ENCODE assay signal across 10 mouse cellular contexts in genomic region chr9:106201895-106202294, GRCm38 (mm10). TPM values are rescaled to one million over a fixed set of nuclear protein-coding genes. Genes with fewer than 3 reads are reported as not detected.
DNase-seq lines count a peak whose midpoint lies in the region; ATAC-seq and TF ChIP-seq lines count a peak whose summit lies in the region.
"Had no signal": no experiment of that assay in that cellular context is flagged by ENCODE, and none has a peak within 500 bp of the region (broad histone marks: within the 10 kb centered on the region; RNA-seq: fewer than 3 reads in every experiment).

No protein-coding gene starts in this region.

- ATAC-seq in embryonic facial prominence, embryonic 15.5 days (ENCODE audit: insufficient number of reproducible peaks, low FRiP score, low TSS enrichment, low read depth), result no peak
- ATAC-seq in intestine, embryonic 16.5 days, result no peak
- ATAC-seq in neural tube, embryonic 14.5 days (ENCODE audit: low read depth), result no peak
- no peak for ATAC-seq in cerebellum, adult (ENCODE audit: insufficient number of reproducible peaks, low FRiP score, low TSS enrichment)

- 0 out of 2 replicates have a peak, but pooled peaks cover under 1% of the 10 kb centered on the region for H3K36me3 ChIP-seq in embryonic facial prominence, embryonic 15.5 days
- H3K36me3 ChIP-seq in intestine, embryonic 16.5 days (ENCODE audit: control insufficient read depth, insufficient read depth, low read length), result no peaks in the 10 kb centered on the region
- H3K36me3 ChIP-seq in neural tube, embryonic 14.5 days (ENCODE audit: control insufficient read depth, insufficient read depth, low read length), result no peaks in the 10 kb centered on the region

- H3K27ac ChIP-seq in layer of hippocampus, adult 2 months, result no peak overlapping the region
- no peak overlapping the region for H3K27ac ChIP-seq in embryonic facial prominence, embryonic 15.5 days (replicated peaks)
- H3K27ac ChIP-seq in intestine, embryonic 16.5 days (ENCODE audit: low read length), result no peak overlapping the region
- H3K27ac ChIP-seq in neural tube, embryonic 14.5 days (ENCODE audit: low read depth, low read length), result no peak overlapping the region

- TF ChIP-seq CTCF in layer of hippocampus, adult 2 months (conservative IDR thresholded peaks at IDR 0.05), result no peak

- intact Hi-C loops in left cerebral cortex, postnatal 25 days (cut with DNase I), result loop anchor here (2.0 kb wide), 1 partner anchor 31 kb away; the partner anchor contains the start of gene Wdr82

- no peak overlapping the region for H3K9ac ChIP-seq in embryonic facial prominence, embryonic 15.5 days
- H3K9ac ChIP-seq in intestine, embryonic 16.5 days (ENCODE audit: low read depth, low read length), result no peak overlapping the region
- no peak overlapping the region for H3K9ac ChIP-seq in neural tube, embryonic 14.5 days (replicated peaks; ENCODE audit: low read depth, low read length)

- no peak for DNase-seq in layer of hippocampus, adult 2 months (ENCODE audit: low spot score in 2 of 2)
- DNase-seq in layer of hippocampus, adult 9-10 months (ENCODE audit: low spot score), result no peak
- DNase-seq in urinary bladder, postnatal 14 days (ENCODE audit: low spot score), result no peak
- DNase-seq in left cerebral cortex, postnatal 25 days (ENCODE audit: low spot score in 2 of 2), result no peak
- DNase-seq: cerebellum, adult 11-12 months; right cerebral cortex, postnatal 4 days had no signal

- peak overlapping the region; percentile 60; the same call in 1 of the 2 replicates for H3K4me2 ChIP-seq in embryonic facial prominence, embryonic 15.5 days (replicated peaks)
- peak overlapping the region; percentile 77; the same call in 1 of the 2 replicates for H3K4me2 ChIP-seq in intestine, embryonic 16.5 days (ENCODE audit: low read depth, low read length)
- peak overlapping the region; percentile 67 for H3K4me2 ChIP-seq in neural tube, embryonic 14.5 days (ENCODE audit: low read depth, low read length)

- WGBS in embryonic facial prominence, embryonic 15.5 days, result 81% methylated on average over 3 of the region's 3 CpGs
- WGBS in intestine, embryonic 16.5 days, result 82% methylated on average over 3 of the region's 3 CpGs
- WGBS in neural tube, embryonic 14.5 days, result 89% methylated on average over 3 of the region's 3 CpGs

- H3K27me3 ChIP-seq in embryonic facial prominence, embryonic 15.5 days, result no peaks in the 10 kb centered on the region
- H3K27me3 ChIP-seq in intestine, embryonic 16.5 days (replicated peaks; ENCODE audit: control insufficient read depth, insufficient read depth, low read length), result no peaks in the 10 kb centered on the region
- no peaks in the 10 kb centered on the region for H3K27me3 ChIP-seq in neural tube, embryonic 14.5 days (ENCODE audit: control insufficient read depth, insufficient read depth, low read length)

- peaks cover 47% of the 10 kb centered on the region for H3K4me1 ChIP-seq in embryonic facial prominence, embryonic 15.5 days
- H3K4me1 ChIP-seq in intestine, embryonic 16.5 days (ENCODE audit: control insufficient read depth, insufficient read depth, low read length), result peaks cover 34% of the 10 kb centered on the region
- H3K4me1 ChIP-seq in neural tube, embryonic 14.5 days (ENCODE audit: control insufficient read depth, insufficient read depth, low read length), result peaks cover 18% of the 10 kb centered on the region

- H3K9me3 ChIP-seq in embryonic facial prominence, embryonic 15.5 days (replicated peaks), result no peaks in the 10 kb centered on the region
- no peaks in the 10 kb centered on the region for H3K9me3 ChIP-seq in intestine, embryonic 16.5 days (ENCODE audit: control insufficient read depth, low read length)
- no peaks in the 10 kb centered on the region for H3K9me3 ChIP-seq in neural tube, embryonic 14.5 days (ENCODE audit: control insufficient read depth, low read length)

- H3K4me3 ChIP-seq in layer of hippocampus, adult 2 months, result peak overlapping the region; percentile 90; the same call in 1 of the 2 replicates
- no peak overlapping the region; the same call in 1 of the 2 replicates for H3K4me3 ChIP-seq in embryonic facial prominence, embryonic 15.5 days (replicated peaks)
- H3K4me3 ChIP-seq in intestine, embryonic 16.5 days (ENCODE audit: low read length), result peak overlapping the region; percentile 64; the same call in 1 of the 2 replicates
- H3K4me3 ChIP-seq in neural tube, embryonic 14.5 days (ENCODE audit: low read depth, low read length), result peak overlapping the region; percentile 66; the same call in 1 of the 2 replicates

RNA-seq across cellular contexts. Expression of gene Twf2, which starts 1.0 kb away (rescaled TPM):
- total RNA-seq in layer of hippocampus, adult 2 months (2021), result 10 to 100 TPM; 52.4 to 58.9 TPM
- 57.2 and 64.1 TPM in 2 replicates for polyA plus RNA-seq in embryonic facial prominence, embryonic 15.5 days (2015; fragmentation: Nextera tagmentation; extraction: Ambion mirVana)
- polyA plus RNA-seq in intestine, embryonic 16.5 days (2015; fragmentation: Nextera tagmentation; extraction: Ambion mirVana), result 48.6 and 50.0 TPM in 2 replicates
- polyA plus RNA-seq in neural tube, embryonic 14.5 days (2014; fragmentation: Nextera tagmentation; extraction: Ambion mirVana), result 44.2 and 48.4 TPM in 2 replicates
- total RNA-seq in left cerebral cortex, postnatal 25 days (2021), result 10 to 100 TPM; 55.1 to 59.6 TPM

RNA-seq across cellular contexts. Expression of gene Ppm1m, which starts 2.3 kb away (rescaled TPM):
- 10 to 100 TPM; 19.4 to 21.8 TPM for total RNA-seq in layer of hippocampus, adult 2 months (2021)
- 55.8 and 57.1 TPM in 2 replicates for polyA plus RNA-seq in embryonic facial prominence, embryonic 15.5 days (2015; fragmentation: Nextera tagmentation; extraction: Ambion mirVana)
- polyA plus RNA-seq in intestine, embryonic 16.5 days (2015; fragmentation: Nextera tagmentation; extraction: Ambion mirVana), result 23.4 and 26.3 TPM in 2 replicates
- 11.1 and 14.4 TPM in 2 replicates for polyA plus RNA-seq in neural tube, embryonic 14.5 days (2014; fragmentation: Nextera tagmentation; extraction: Ambion mirVana)
- 10 to 100 TPM; 18.0 to 24.7 TPM for total RNA-seq in left cerebral cortex, postnatal 25 days (2021)

RNA-seq across cellular contexts. Expression of gene Tlr9, which starts 20.5 kb away (rescaled TPM):
- total RNA-seq in layer of hippocampus, adult 2 months (2021), result 1 to 10 TPM; 1.4 to 1.5 TPM
- polyA plus RNA-seq in embryonic facial prominence, embryonic 15.5 days (2015; fragmentation: Nextera tagmentation; extraction: Ambion mirVana), result 0.07 and 0.28 TPM in 2 replicates
- 0.04 and 0.05 TPM in 2 replicates for polyA plus RNA-seq in intestine, embryonic 16.5 days (2015; fragmentation: Nextera tagmentation; extraction: Ambion mirVana)
- polyA plus RNA-seq in neural tube, embryonic 14.5 days (2014; fragmentation: Nextera tagmentation; extraction: Ambion mirVana), result 0.08 and 0.09 TPM in 2 replicates
- total RNA-seq in left cerebral cortex, postnatal 25 days (2021), result 1 to 10 TPM; 1.1 to 1.2 TPM

RNA-seq across cellular contexts. Expression of gene Wdr82, which starts 31.2 kb away (rescaled TPM):
- 100 to 1,000 TPM; 134 TPM for total RNA-seq in layer of hippocampus, adult 2 months (2021)
- polyA plus RNA-seq in embryonic facial prominence, embryonic 15.5 days (2015; fragmentation: Nextera tagmentation; extraction: Ambion mirVana), result 22.3 and 24.2 TPM in 2 replicates
- polyA plus RNA-seq in intestine, embryonic 16.5 days (2015; fragmentation: Nextera tagmentation; extraction: Ambion mirVana), result 12.4 and 12.8 TPM in 2 replicates
- 37.4 and 40.4 TPM in 2 replicates for polyA plus RNA-seq in neural tube, embryonic 14.5 days (2014; fragmentation: Nextera tagmentation; extraction: Ambion mirVana)
- 100 to 1,000 TPM; 136 to 141 TPM for total RNA-seq in left cerebral cortex, postnatal 25 days (2021)

RNA-seq across cellular contexts. Expression of gene Glyctk, which starts 44.0 kb away (rescaled TPM):
- 1 to 10 TPM; 4.2 TPM for total RNA-seq in layer of hippocampus, adult 2 months (2021)
- polyA plus RNA-seq in embryonic facial prominence, embryonic 15.5 days (2015; fragmentation: Nextera tagmentation; extraction: Ambion mirVana), result 2.9 and 3.0 TPM in 2 replicates
- 8.6 and 10.8 TPM in 2 replicates for polyA plus RNA-seq in intestine, embryonic 16.5 days (2015; fragmentation: Nextera tagmentation; extraction: Ambion mirVana)
- 3.3 and 4.3 TPM in 2 replicates for polyA plus RNA-seq in neural tube, embryonic 14.5 days (2014; fragmentation: Nextera tagmentation; extraction: Ambion mirVana)
- total RNA-seq in left cerebral cortex, postnatal 25 days (2021), result 1 to 10 TPM; 3.3 to 5.3 TPM
